Mouse (Mus musculus): Measurements from ENCODE around the gene Tnfrsf19. TPM values are rescaled to one million over a fixed set of nuclear protein-coding genes. Genes with fewer than 3 reads are reported as not detected.
A peak's percentile ranks its signal among the peaks of the same experiment; 100 is the strongest.

Gene Tnfrsf19
- 50.5 and 71.7 TPM in 2 replicates for total RNA-seq (2021)
- long read RNA-seq, full-length matches to known transcripts, result 8 of 18 reads
- long read RNA-seq, partial matches to known transcripts, result 5 of 18 reads
- long read RNA-seq, other reads (novel, unspliced or antisense), result 5 of 18 reads

- DNase-seq, result peak; percentile 87
These were observed at the start of gene Tnfrsf19 for GRCm38 (mm10) chr14:61046091-61046681. Tnfrsf19 (minus strand) TSS chr14:61046490.

DNA sequence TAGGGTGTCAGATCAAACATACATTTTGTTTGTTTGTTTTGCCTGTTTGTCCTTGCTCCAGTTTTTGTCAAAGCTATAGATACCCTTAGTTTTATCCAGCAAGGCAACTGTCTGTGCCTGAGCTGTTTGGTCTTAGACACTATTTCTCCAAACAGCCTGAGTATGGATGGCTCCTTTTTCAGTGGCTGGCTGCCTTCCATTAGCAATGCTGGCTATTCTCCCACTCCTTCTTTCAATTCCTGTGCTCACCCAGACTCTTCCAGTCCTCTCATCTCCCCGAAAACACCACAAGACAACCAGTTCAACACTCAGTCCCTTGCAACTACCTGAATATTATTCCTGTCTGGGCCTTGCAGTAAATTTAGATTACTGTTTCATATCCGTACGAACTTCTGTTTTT lies 45.8 kb upstream of the Tnfrsf19 start:
- no peak for DNase-seq

- DNase-seq, result no peak
These were observed 44.7 kb upstream of the Tnfrsf19 start for GRCm38 (mm10) chr14:61090955-61091354.

DNA sequence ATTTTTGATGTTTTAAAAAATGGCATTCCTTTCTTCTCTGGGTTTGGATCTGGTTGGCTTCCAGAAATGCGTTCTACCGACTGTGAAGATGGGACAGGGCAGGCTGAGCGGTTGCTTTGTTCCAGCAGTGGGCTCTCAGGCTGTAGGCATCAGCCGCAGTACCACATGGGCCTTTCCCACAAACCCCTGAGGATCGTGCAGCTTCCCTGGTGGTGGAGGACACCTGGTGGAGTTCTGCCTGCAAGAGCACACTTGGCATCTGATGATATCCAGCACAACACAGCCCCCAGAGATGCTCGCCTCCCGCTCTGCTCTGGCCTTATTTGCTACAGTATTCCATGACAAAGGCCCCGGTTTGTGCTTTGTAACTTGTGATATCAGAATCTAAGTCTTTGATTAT lies 41.9 kb upstream of the Tnfrsf19 start:
- DNase-seq, result no peak

- peak; percentile 53 for DNase-seq
These were observed 39.0 kb upstream of the Tnfrsf19 start for GRCm38 (mm10) chr14:61085325-61085724.

GRCm38 (mm10) chr14:61069555-61069954 lies 23.3 kb upstream of the Tnfrsf19 start:
- DNase-seq, result no peak

GRCm38 (mm10) chr14:61061729-61062128 lies 15.4 kb upstream of the Tnfrsf19 start:
- no peak for DNase-seq

DNA sequence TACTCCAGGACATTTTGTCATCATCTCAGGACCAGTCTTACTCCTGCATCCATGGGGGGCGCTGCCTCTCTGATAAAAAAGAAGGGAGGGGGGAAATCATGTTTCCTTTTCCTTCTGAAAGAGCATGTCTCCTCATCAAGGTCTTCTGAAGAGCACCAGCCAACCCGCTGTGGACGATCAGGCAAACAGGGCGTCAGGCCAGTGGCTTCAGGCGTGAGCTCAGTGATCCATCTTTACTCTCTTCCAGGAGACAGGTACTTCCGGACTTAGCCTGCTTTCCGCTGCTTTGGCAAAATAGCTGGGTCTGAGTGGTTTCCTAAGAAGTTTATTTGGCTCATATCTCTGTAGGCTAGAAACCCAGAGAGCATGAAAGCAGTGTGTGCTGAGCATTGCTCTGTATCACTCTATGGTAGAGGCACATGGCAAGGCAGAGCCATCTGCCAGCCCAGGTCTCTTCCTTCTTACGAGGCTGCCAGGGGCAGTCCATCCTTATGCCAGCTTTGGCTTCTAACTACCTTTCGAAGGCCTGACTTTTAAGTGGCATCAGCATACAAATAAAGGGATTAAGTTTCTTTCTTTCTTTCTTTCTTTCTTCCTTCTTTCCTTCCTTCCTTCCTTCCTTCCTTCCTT lies 13.1 kb upstream of the Tnfrsf19 start:
- no peak for DNase-seq

DNA sequence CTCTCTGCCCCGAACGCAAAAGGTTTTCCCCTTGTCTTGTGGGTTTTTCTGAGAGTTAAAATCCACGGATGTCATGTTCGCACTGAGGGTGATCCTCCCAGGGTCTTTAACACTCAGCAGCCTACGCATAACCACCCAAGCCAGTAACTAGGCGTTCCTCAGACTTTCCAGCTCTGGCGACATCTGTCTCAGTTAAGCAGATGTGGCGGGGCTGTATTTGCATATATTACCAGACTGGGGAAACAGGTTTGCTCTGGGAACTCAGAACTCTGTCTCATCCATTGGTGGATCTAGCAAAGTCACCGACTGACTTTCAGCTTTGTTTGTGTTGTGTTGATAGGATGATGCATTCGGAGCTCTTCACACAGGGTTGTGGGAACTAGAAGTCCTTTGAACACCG lies 10.7 kb upstream of the Tnfrsf19 start:
- no peak for DNase-seq

- DNase-seq, result no peak
These were observed 10.2 kb upstream of the Tnfrsf19 start for GRCm38 (mm10) chr14:61056445-61056844.

- no peak for DNase-seq
These were observed 9.6 kb upstream of the Tnfrsf19 start for GRCm38 (mm10) chr14:61055864-61056263.

DNA sequence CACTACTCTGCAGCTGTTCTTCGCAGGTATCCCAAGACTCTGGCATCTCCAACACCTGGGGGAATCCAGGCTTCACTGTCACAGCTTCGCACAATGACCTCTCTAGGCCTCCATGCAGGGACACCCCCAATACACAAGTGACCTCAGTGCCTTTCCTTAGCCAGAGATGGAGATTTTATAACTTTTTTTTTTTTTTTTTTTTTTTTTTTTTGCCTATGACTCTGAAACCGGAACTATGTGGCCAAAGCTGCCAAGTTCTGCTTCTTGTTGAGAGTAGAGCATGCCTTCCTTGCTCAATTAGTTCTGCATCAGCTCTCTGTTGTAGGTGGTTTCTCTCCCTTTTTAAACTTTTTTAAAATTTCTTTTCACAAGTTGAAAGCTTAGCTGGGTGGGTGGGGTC lies 5.9 kb upstream of the Tnfrsf19 start:
- no peak for DNase-seq

DNA sequence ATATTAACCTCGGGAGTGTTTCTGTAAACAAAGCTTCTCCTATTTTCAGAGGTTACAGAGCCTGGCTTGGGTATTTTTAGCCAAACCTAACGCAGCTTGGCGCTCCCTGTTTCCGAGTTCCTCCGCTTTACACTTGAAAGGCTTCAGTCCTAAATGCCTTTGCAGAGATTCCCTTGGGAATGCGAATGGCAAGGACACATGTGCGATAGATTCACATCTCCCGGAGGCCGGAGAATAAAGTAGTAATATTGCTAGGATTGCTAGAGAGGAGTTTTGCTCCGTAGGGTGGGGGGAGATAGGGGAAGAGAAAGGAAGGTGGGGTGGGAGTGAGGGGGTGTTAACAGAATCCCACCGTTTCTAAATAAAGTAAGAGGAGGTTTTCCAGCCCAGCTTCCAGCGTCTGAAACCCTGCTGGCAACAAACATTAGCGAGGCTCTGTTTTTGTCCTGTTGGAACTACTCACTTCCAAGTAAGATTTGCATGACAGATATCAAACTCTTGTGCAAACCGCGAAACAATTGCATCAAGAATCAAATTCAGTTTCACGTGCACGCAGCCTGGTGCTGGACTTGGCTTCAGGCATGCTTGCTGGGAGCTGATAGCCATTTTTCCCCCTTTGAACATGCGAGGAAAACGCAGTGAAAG lies 722 bp downstream of the Tnfrsf19 start:
- no peak for DNase-seq

DNA sequence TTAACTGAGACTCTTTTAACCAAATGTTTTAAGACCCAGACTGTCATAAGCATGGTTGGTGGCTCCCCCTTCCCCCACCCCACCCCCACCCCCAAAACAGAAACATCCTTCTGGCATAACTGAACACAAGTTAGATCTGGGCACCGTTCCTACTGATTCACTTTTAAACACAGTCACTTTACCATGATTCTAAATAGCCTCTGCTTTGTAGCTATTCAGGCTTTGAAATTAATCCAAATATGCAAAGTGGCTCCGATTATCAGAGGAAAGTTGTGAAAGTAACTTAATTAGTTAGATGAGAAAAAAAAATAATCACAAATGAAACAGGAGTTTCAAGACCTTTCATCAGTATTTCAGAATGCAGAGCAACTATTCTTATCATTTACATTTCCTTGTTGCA lies 2.0 kb downstream of the Tnfrsf19 start:
- no peak for DNase-seq

GRCm38 (mm10) chr14:61043511-61044310 lies 2.6 kb downstream of the Tnfrsf19 start:
- DNase-seq, result no peak

GRCm38 (mm10) chr14:61042291-61042690 lies 4.0 kb downstream of the Tnfrsf19 start:
- no peak for DNase-seq

- DNase-seq, result no peak
These were observed 6.1 kb downstream of the Tnfrsf19 start for GRCm38 (mm10) chr14:61040236-61040635.

- DNase-seq, result no peak
These were observed 8.2 kb downstream of the Tnfrsf19 start for GRCm38 (mm10) chr14:61038082-61038472.

GRCm38 (mm10) chr14:61037321-61038081 lies 8.8 kb downstream of the Tnfrsf19 start:
- DNase-seq, result peak; percentile 83

DNA sequence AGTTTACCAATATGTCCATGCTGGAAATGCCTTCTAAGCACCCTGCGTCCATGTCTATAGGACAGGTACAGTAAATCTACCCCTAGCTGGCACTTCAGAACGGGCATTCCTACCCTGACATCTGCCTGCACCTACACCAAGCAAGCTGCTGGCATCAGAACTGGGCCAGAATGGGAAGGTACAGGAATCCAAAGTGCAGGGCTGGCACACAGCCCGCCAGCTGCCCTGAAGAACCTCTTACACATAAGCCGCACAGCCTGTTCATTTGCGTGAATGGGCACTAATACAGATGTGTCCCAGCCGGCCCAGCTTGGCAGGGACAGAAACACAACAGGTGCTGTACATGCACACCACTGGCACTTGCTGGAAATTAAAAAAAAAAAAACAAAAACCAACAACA lies 15.9 kb downstream of the Tnfrsf19 start:
- no peak for DNase-seq

DNA sequence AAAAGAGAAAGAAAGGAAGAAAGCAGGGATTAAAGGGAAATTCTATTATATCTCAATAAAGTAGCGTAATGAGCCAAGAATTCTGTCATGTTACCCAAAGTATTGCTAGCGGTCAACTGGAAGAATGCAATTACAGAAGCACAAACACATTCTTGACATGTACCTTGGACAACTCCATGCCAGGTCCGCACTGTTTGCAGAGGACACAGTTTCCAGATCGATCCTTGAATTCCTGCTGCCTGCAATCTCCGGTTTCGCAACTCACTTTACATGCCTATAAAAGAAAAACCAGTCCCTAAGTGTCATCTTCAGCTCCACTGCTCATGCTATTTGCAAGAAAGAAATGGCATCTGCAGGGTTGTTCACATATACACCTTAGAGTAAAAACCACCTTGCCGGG lies 22.3 kb downstream of the Tnfrsf19 start:
- DNase-seq, result no peak

- peak; percentile 48 for DNase-seq
These were observed 23.9 kb downstream of the Tnfrsf19 start for GRCm38 (mm10) chr14:61022383-61022782.
